Mouse (Mus musculus): Measurements from ENCODE around the gene Spry1.

Gene Spry1

GRCm38 (mm10) chr3:37640810-37641209, 1.1 kb downstream of the Spry1 start:
- intact Hi-C loops (cut with DNase I), result loop anchor here (5.0 to 10.0 kb wide), 3 partner anchors 114 to 561 kb away; no protein-coding TSS in a partner anchor

DNA sequence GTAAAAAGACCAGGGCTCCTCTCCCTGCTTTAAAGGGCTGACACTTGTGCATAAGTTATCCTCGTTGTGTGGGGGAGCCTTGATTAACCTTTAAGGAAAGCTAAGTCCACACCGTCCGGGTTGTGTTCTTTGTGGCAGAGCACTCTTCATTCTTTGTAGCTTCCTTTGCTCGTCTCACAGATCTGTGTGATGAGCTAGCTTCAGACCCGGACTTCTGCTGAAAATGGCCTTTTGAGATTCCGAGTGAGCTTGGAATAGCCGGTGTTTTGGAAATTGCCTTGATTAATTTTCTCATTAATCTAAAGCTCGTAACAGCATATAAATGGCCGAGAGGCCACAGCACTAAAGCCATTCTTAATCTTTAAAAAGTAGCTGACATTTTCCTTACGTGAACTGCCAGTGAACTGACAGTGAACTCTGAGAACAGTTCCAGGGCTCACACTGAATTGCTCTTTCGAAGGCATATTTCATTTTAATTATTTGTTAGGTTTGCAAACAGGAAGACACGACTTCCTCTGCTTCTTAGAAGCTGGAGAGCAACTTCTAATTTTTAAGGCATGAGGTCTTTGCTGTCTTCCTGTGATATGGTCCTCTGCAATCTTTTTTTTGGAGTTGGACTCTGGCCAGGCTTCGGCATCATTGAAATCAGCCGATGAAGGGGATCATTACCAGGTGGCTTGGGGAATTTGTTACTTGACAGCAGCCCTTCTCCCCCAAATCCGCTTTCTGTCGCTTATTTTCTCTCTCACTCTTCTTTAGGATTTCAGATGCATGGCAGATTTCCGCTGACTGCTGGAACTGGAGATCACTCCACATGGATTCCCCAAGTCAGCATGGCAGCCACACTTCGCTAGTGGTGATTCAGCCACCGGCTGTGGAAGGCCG, 2.3 kb downstream of the Spry1 start:
- intact Hi-C loops (cut with DNase I), result loop anchor here (5.0 to 10.0 kb wide), 3 partner anchors 113 to 560 kb away; no protein-coding TSS in a partner anchor

DNA sequence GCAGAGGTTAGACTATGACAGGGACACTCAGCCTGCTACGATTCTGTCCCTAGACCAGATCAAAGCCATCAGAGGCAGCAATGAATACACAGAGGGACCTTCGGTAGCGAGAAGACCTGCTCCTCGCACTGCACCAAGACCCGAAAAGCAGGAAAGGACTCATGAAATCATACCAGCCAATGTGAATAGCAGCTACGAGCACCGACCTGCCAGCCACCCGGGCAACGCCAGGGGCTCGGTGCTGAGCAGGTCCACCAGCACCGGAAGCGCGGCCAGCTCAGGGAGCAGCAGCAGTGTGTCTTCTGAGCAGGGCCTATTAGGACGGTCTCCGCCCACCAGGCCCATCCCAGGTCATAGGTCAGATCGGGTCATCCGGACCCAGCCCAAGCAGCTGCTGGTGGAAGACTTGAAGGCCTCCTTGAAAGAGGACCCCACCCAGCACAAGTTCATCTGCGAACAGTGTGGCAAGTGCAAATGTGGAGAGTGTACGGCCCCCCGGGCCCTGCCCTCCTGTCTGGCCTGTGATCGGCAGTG, 3.0 kb downstream of the Spry1 start:
- intact Hi-C loops (cut with DNase I), result loop anchor here (5.0 to 10.0 kb wide), 3 partner anchors 112 to 560 kb away; no protein-coding TSS in a partner anchor

DNA sequence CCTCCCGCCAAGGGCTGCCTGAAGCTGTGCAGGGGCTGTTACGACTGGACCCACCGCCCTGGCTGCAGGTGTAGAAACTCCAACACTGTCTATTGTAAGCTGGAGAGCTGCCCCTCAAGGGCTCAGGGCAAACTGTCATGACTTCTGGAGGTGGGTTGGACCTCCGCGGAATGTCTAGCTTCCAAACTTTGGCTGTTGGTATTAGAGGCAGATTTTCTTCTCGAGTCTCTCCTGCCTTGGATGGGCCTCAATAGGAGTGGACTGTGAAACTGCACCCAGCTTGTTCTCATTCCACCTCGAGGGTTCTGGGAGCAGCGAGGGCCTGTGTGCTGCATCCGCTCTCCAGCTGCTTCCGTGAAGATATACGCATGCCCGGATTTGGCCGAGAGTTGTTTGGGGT, 3.7 kb downstream of the Spry1 start:
- intact Hi-C loops (cut with DNase I), result loop anchor here (5.0 to 10.0 kb wide), 3 partner anchors 111 to 559 kb away; no protein-coding TSS in a partner anchor

DNA sequence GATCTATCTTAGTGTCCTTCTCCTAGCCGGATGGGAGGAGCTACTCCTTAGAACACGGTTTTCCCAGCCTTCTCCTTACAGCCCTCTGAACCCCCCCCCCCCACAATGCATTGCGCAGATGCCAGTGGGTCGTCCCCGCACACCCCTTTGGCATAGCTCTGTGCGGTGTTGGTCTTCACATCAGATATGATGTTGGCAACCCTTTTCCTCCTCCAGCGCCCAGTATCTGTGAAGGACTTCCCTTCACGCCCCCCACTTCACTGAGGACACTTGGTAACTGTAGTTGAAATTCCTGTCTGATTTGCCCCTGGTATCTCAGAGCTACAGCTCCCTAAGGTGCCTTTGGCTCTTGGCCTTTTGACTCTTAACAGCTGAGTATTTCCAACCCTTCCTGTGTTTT, 4.2 kb downstream of the Spry1 start:
- intact Hi-C loops (cut with DNase I), result loop anchor here (5.0 to 10.0 kb wide), 3 partner anchors 111 to 558 kb away; no protein-coding TSS in a partner anchor

- intact Hi-C loops (cut with DNase I), result loop anchor here (10.0 kb wide), 2 partner anchors 110 to 270 kb away; no protein-coding TSS in a partner anchor
These were observed 5.3 kb downstream of the Spry1 start for GRCm38 (mm10) chr3:37645061-37645460.

DNA sequence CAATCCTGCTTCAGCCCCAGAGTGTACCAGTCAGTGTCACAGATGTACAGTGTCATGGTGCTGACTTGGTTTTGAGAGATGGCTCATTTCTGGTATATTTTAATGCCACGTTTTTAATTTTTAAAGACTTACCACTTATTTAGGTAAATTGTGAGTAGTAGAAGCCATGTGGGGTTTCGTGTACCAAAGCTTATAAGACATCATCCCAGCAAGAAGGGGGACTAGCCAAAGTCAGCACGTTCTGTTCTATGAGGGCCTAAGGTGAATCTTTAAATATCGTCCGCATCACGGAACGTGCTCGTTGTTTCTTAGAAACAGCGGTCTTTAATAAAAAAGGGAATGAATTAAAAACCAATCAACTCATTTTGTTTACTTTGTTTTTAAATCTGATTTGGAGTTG, 6.5 kb downstream of the Spry1 start:
- intact Hi-C loops (cut with DNase I), result loop anchor here (10.0 kb wide), 2 partner anchors 109 to 269 kb away; no protein-coding TSS in a partner anchor

GRCm38 (mm10) chr3:37647225-37647624, 7.5 kb downstream of the Spry1 start:
- intact Hi-C loops (cut with DNase I), result loop anchor here (10.0 kb wide), 2 partner anchors 108 to 268 kb away; no protein-coding TSS in a partner anchor

DNA sequence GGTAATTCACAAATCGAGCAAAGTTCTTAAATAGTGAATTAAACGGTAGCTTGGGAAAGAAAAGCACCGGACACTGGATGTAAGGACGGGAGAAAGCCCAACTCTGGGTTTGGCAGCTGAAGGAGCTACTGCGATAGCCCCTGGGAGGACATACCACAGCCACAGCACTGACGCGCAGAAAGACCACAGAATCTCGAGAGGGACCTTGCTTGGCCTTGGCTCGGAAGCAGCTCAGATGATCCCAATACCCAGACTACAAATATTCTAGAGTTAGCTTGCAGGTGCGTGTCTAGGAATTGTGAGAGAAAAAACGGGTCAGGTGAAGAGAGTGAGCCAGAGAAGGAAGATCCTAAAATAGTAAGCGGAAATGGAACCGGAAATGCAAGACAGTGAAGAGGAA, 8.5 kb downstream of the Spry1 start:
- intact Hi-C loops (cut with DNase I), result loop anchor here (10.0 kb wide), 2 partner anchors 107 to 267 kb away; no protein-coding TSS in a partner anchor

GRCm38 (mm10) chr3:37649281-37649680, 9.5 kb downstream of the Spry1 start:
- intact Hi-C loops (cut with DNase I), result loop anchor here (10.0 kb wide), 2 partner anchors 106 to 266 kb away; no protein-coding TSS in a partner anchor

GRCm38 (mm10) chr3:37652537-37652936, 12.8 kb downstream of the Spry1 start:
- intact Hi-C loops (cut with DNase I), result no loop called here

- intact Hi-C loops (cut with DNase I), result no loop called here
These were observed 14.4 kb downstream of the Spry1 start for GRCm38 (mm10) chr3:37653935-37654729.

- intact Hi-C loops (cut with DNase I), result no loop called here
These were observed 15.0 kb downstream of the Spry1 start for GRCm38 (mm10) chr3:37654787-37655186.

- intact Hi-C loops (cut with DNase I), result no loop called here
These were observed 16.3 kb downstream of the Spry1 start for GRCm38 (mm10) chr3:37655933-37656633.

DNA sequence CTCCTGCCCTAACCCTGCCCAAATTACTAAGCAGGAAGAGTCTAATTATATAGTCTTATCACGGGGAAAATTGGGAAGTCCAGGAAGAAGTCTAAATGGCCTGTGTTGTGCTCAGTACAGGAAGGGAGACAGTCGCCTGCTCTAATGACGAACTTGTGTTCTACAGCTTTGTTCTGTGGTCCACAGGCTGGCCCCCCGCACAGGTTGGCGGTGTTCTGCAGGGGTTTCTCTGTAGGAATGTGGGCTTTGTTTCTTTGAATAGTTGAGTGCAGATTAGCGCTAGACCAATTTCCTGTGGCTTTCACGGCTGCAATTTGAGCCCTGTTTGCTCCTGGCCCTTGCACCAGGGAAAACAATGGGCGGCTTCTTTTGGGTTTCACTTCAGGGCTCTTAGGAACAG, 17.3 kb downstream of the Spry1 start:
- intact Hi-C loops (cut with DNase I), result no loop called here

DNA sequence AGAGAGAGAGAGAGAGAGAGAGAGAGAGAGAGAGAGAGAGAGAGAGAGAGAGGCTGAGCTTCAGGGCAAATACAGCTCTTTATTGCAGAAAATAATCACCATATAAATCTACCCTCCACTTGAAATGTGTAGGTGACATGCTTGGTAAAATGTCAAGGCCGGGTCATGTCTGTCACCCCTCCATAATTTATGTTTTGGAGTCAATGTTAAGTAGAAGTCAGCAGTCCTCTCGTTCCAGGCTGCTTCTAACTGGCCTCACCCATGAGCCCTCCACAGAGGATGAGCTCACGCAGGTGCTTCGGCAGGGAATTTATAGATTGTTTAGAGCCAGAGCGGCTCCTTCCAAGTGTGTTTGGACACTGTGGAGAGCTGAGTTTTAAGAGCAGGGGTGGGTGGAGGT, 18.4 kb downstream of the Spry1 start:
- intact Hi-C loops (cut with DNase I), result no loop called here

- intact Hi-C loops (cut with DNase I), result no loop called here
These were observed 19.9 kb downstream of the Spry1 start for GRCm38 (mm10) chr3:37659621-37660020.

GRCm38 (mm10) chr3:37666291-37667118, 26.8 kb downstream of the Spry1 start:
- intact Hi-C loops (cut with DNase I), result no loop called here

- intact Hi-C loops (cut with DNase I), result no loop called here
These were observed 27.3 kb downstream of the Spry1 start for GRCm38 (mm10) chr3:37667119-37667467.

DNA sequence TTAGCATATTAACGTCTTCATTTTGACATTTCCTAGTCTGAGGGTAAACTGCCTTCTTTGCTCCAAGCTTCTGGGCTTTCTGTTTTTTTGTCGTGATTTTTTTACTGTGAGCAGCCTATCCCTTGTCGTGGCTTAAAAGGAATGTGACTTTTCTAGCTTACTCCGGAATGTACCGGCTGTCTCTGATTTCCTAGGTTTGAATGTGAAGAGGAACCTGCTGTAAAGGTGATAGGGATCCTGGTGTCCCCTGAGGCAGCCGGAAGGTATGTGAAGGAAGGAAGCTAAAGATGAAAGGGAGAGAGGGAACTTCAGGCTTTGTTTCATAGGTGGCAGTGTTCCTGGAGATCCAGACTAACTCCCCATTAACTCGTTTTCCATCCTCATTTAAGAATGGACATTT, 28.0 kb downstream of the Spry1 start:
- intact Hi-C loops (cut with DNase I), result no loop called here
